Mouse (Mus musculus) MEL (cell line): ENCODE measurements around the gene Bin2. TPM values are rescaled to one million over a fixed set of nuclear protein-coding genes. Genes with fewer than 3 reads are reported as not detected.

Experiments
- DNase-seq: peaks from one replicate; pipeline ENCODE4 v3.0.0; 2011; ENCODE audit warnings: low read depth, low spot score
- H3K27ac ChIP-seq: 2 replicates; pipeline ENCODE4 v1.5.1; 2012; ENCODE audit warnings: low read depth, mild to moderate bottlenecking, control low read depth, low read length, moderate library complexity; ENCODE audit not compliant: control insufficient read depth
- H3K27me3 ChIP-seq, 2 experiments: fragments of 150-350 bp in 1 of 2; sonication (generic) in 1 of 2; 2 replicates each; pipeline ENCODE4 v1.6.1; 2012; ENCODE audit warnings: low read length in 2 of 2, mild to moderate bottlenecking in 2 of 2, improper control_type of control experiment in 1 of 2, moderate library complexity in 1 of 2; ENCODE audit not compliant: insufficient read depth in 2 of 2, control insufficient read depth in 1 of 2
- H3K36me3 ChIP-seq, 2 experiments: 2 replicates each; pipeline ENCODE4 v1.6.1; 2012 to 2014; ENCODE audit warnings: low read length in 2 of 2, improper control_type of control experiment in 1 of 2, inconsistent platforms in 1 of 2, mild to moderate bottlenecking in 1 of 2; ENCODE audit not compliant: insufficient read depth in 2 of 2, control insufficient read depth in 1 of 2
- H3K4me1 ChIP-seq, 2 experiments: fragments of 150-350 bp in 1 of 2; sonication (generic) in 1 of 2; 2 replicates each; pipeline ENCODE4 v1.6.1; 2012; ENCODE audit warnings: low read length in 2 of 2, improper control_type of control experiment in 1 of 2, mild to moderate bottlenecking in 1 of 2; ENCODE audit not compliant: insufficient read depth in 2 of 2, control insufficient read depth in 1 of 2
- H3K4me3 ChIP-seq, 2 experiments: fragments of 150-350 bp in 1 of 2; sonication (generic) in 1 of 2; 2 replicates each; pipeline ENCODE4 v1.5.1; 2012; ENCODE audit warnings: low read depth in 2 of 2, low read length in 2 of 2, mild to moderate bottlenecking in 2 of 2, moderate library complexity in 2 of 2, control low read depth in 1 of 2, improper control_type of control experiment in 1 of 2; ENCODE audit not compliant: control insufficient read depth in 1 of 2, insufficient read depth in 1 of 2
- H3K79me2 ChIP-seq: 2 replicates; pipeline ENCODE4 v1.6.1; 2012; ENCODE audit warnings: mild to moderate bottlenecking, low read length, moderate library complexity; ENCODE audit not compliant: control insufficient read depth, poor library complexity, insufficient read depth
- H3K9ac ChIP-seq: 2 replicates; pipeline ENCODE4 v1.6.1; 2012; ENCODE audit warnings: low read depth, mild to moderate bottlenecking, control low read depth, low read length, moderate library complexity; ENCODE audit not compliant: control insufficient read depth, poor library complexity, severe bottlenecking
- H3K9me3 ChIP-seq: fragments of 150-350 bp; sonication (generic); replicated peaks from 2 replicates; pipeline ENCODE4 v1.6.1; 2012; ENCODE audit warnings: mild to moderate bottlenecking, low read length, improper control_type of control experiment, moderate library complexity; ENCODE audit not compliant: insufficient read depth
- CTCF ChIP-seq, 3 experiments: IDR thresholded peaks in 2 of 3; conservative IDR thresholded peaks in 1 of 3; 2 replicates each; pipeline ENCODE4 v1.5.1; 2011 to 2012; ENCODE audit warnings: low read length in 3 of 3, low read depth in 2 of 3, mild to moderate bottlenecking in 2 of 3, improper control_type of control experiment in 1 of 3, inconsistent platforms in 1 of 3, mixed read lengths in 1 of 3, moderate library complexity in 1 of 3; ENCODE audit not compliant: control insufficient read depth in 1 of 3, insufficient read depth in 1 of 3, poor library complexity in 1 of 3, severe bottlenecking in 1 of 3
- GABPA ChIP-seq: IDR thresholded peaks from 2 replicates; pipeline ENCODE4 v1.6.1; 2012; ENCODE audit warnings: low read depth, mild to moderate bottlenecking, inconsistent platforms, low read length, improper control_type of control experiment, moderate library complexity
- MAX ChIP-seq: IDR thresholded peaks from 2 replicates; pipeline ENCODE4 v1.6.1; 2011; ENCODE audit warnings: low read length, improper control_type of control experiment
- MAZ ChIP-seq: IDR thresholded peaks from 2 replicates; pipeline ENCODE4 v1.6.1; 2012; ENCODE audit warnings: low read depth, mild to moderate bottlenecking, inconsistent platforms, low read length, improper control_type of control experiment
- MYB ChIP-seq: IDR thresholded peaks from 2 replicates; pipeline ENCODE4 v1.6.1; 2011; ENCODE audit warnings: mild to moderate bottlenecking, low read depth, low read length, improper control_type of control experiment
- POLR2A ChIP-seq, 2 experiments: IDR thresholded peaks; 2 replicates each; pipeline ENCODE4 v1.6.1; 2011 to 2012; ENCODE audit warnings: low read length in 2 of 2, mild to moderate bottlenecking in 2 of 2, control low read depth in 1 of 2, improper control_type of control experiment in 1 of 2, low read depth in 1 of 2, moderate library complexity in 1 of 2; ENCODE audit not compliant: control insufficient read depth in 1 of 2, insufficient read depth in 1 of 2, poor library complexity in 1 of 2
- RCOR1 ChIP-seq: IDR thresholded peaks from 2 replicates; pipeline ENCODE4 v1.6.1; 2012; ENCODE audit warnings: low read depth, mild to moderate bottlenecking, inconsistent platforms, low read length, improper control_type of control experiment
- UBTF ChIP-seq: IDR thresholded peaks from 2 replicates; pipeline ENCODE4 v1.6.1; 2012; ENCODE audit warnings: low read depth, mild to moderate bottlenecking, inconsistent platforms, low read length, improper control_type of control experiment, moderate library complexity, borderline replicate concordance; ENCODE audit not compliant: insufficient read depth
- USF1 ChIP-seq: IDR thresholded peaks from 2 replicates; pipeline ENCODE4 v1.6.1; 2014; ENCODE audit warnings: low read depth, mild to moderate bottlenecking, inconsistent platforms, low read length, improper control_type of control experiment, moderate library complexity
- USF2 ChIP-seq, 2 experiments: IDR thresholded peaks; 2 replicates each; pipeline ENCODE4 v1.6.1; 2011 to 2012; ENCODE audit warnings: improper control_type of control experiment in 2 of 2, low read length in 2 of 2, borderline replicate concordance in 1 of 2, inconsistent platforms in 1 of 2, low read depth in 1 of 2, mild to moderate bottlenecking in 1 of 2; ENCODE audit not compliant: insufficient read depth in 1 of 2
- ZC3H11A ChIP-seq: IDR thresholded peaks from 2 replicates; pipeline ENCODE4 v1.6.1; 2012; ENCODE audit warnings: low read depth, mild to moderate bottlenecking, inconsistent platforms, low read length, improper control_type of control experiment
- ZNF384 ChIP-seq: IDR thresholded peaks from 2 replicates; pipeline ENCODE4 v1.6.1; 2012; ENCODE audit warnings: low read depth, mild to moderate bottlenecking, inconsistent platforms, low read length, improper control_type of control experiment
- polyA plus RNA-seq, 2 experiments: library from polyadenylated mRNA; stranded (reverse) in 1 of 2; unstranded in 1 of 2; fragments of >175 nt in 1 of 2; fragments of >200 nt in 1 of 2; gene quantifications; 2 replicates each; pipeline versions ENCODE4 v1.2.1 to v1.2.4; 2012; ENCODE audit warnings: low replicate concordance in 2 of 2, low read depth in 1 of 2; ENCODE audit not compliant: insufficient read length in 2 of 2, insufficient read depth in 1 of 2, missing spikeins in 1 of 2
- total RNA-seq: library from RNA; depleted of rRNA; stranded (reverse); fragments of 300-350 nt; gene quantifications from 2 replicates; pipeline ENCODE4 v1.2.3, GENCODE M21; 2012

Bin2 gene
- total and polyA plus RNA-seq, 3 experiments = 79.9 to 128 (median 106) TPM

DNA sequence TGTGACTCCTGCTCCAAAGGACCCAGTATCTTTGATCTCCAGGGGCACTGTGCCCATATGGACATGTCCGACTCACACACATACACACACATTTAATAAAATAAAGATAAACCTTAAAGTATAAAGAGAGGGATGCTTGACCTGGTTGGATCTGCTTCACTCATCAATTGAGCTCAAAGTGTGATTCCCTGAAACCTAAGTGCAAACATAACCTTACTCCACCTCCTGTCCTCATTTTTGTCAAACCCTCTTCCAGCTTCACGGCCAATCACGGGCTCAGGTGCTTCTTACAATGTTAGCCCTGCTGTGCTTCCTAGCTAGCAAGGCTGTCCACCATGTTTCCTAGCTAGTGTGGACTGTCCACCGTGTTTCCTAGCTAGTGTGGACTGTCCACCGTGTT, 14.2 kb downstream of the Bin2 start:
- H3K27me3 ChIP-seq = no peaks in the 10 kb centered on the region
- H3K9ac ChIP-seq = no peak overlapping the region
- H3K27ac ChIP-seq = no peak overlapping the region
- no peaks in the 10 kb centered on the region for H3K9me3 ChIP-seq
- H3K4me1 ChIP-seq = no peaks in the 10 kb centered on the region; a peak in 1 of 4 replicates
- H3K4me3 ChIP-seq = no peak overlapping the region
- no peak for TF ChIP-seq USF2 (IDR thresholded peaks at IDR 0.05; ENCODE audit: borderline replicate concordance in 1 of 2, insufficient read depth in 1 of 2, low read depth in 1 of 2, low read length in 2 of 2)
- no peak for TF ChIP-seq RCOR1
- no peak for TF ChIP-seq POLR2A (IDR thresholded peaks at IDR 0.05; ENCODE audit: control insufficient read depth in 1 of 2, insufficient read depth in 1 of 2, low read depth in 1 of 2, low read length in 2 of 2, poor library complexity in 1 of 2)
- no peak for TF ChIP-seq MYB
- no peak for TF ChIP-seq MAZ
- no peak for TF ChIP-seq GABPA
- TF ChIP-seq UBTF = no peak
- H3K36me3 ChIP-seq = peaks cover 0 to 30% of the 10 kb centered on the region in 2 experiments; a peak in 2 of 4 replicates
- no peaks in the 10 kb centered on the region for H3K79me2 ChIP-seq
- no peak for DNase-seq

GRCm38 (mm10) chr15:100654271-100654670, 15.1 kb downstream of the Bin2 start:
- no peaks in the 10 kb centered on the region; a peak in 1 of 4 replicates for H3K4me1 ChIP-seq
- H3K9ac ChIP-seq = no peak overlapping the region
- DNase-seq = no peak
- H3K36me3 ChIP-seq = peaks cover 0 to 30% of the 10 kb centered on the region in 2 experiments; a peak in 2 of 4 replicates
- no peaks in the 10 kb centered on the region for H3K27me3 ChIP-seq
- no peak overlapping the region for H3K4me3 ChIP-seq
- no peak overlapping the region for H3K27ac ChIP-seq
- no peaks in the 10 kb centered on the region for H3K9me3 ChIP-seq
- TF ChIP-seq POLR2A (IDR thresholded peaks at IDR 0.05; ENCODE audit: control insufficient read depth in 1 of 2, insufficient read depth in 1 of 2, low read depth in 1 of 2, low read length in 2 of 2, poor library complexity in 1 of 2) (no peak), USF2 (IDR thresholded peaks at IDR 0.05; ENCODE audit: borderline replicate concordance in 1 of 2, insufficient read depth in 1 of 2, low read depth in 1 of 2, low read length in 2 of 2) (no peak), ZNF384 (0 out of 2 replicates have a peak, but pooled peaks have one; percentile 2), UBTF (no peak), USF1 (no peak), CTCF (IDR thresholded peaks at IDR 0.05 in 2 of 3, conservative IDR thresholded peaks at IDR 0.05 in 1 of 3; ENCODE audit: control insufficient read depth in 1 of 3, insufficient read depth in 1 of 3, low read depth in 2 of 3, low read length in 3 of 3, poor library complexity in 1 of 3, severe bottlenecking in 1 of 3) (no peak), ZC3H11A (no peak)
- no peaks in the 10 kb centered on the region for H3K79me2 ChIP-seq

- no peaks in the 10 kb centered on the region; a peak in 1 of 4 replicates for H3K4me1 ChIP-seq
- H3K36me3 ChIP-seq = peaks cover 0 to 26% of the 10 kb centered on the region in 2 experiments; a peak in 2 of 4 replicates
- no peak overlapping the region for H3K4me3 ChIP-seq
- H3K9me3 ChIP-seq = no peaks in the 10 kb centered on the region
- TF ChIP-seq MAX = no peak
- TF ChIP-seq, all 39 proteins: peak for 0
- no peak for DNase-seq
- H3K27ac ChIP-seq = no peak overlapping the region
- no peak overlapping the region for H3K9ac ChIP-seq
- H3K79me2 ChIP-seq = no peaks in the 10 kb centered on the region
- no peaks in the 10 kb centered on the region for H3K27me3 ChIP-seq
Measured at GRCm38 (mm10) chr15:100651610-100652009, 17.7 kb downstream of the Bin2 start.
